Mouse (Mus musculus): ENCODE data around the gene Hspb8.

GRCm38 (mm10) chr5:116392603-116393002 lies 30.1 kb downstream of the Hspb8 start:
- TF ChIP-seq CTCF (IDR thresholded peaks at IDR 0.05; ENCODE audit: control insufficient read depth, insufficient read depth, insufficient replicate concordance, low read depth, low read length) (no peak), POLR2A (IDR thresholded peaks at IDR 0.05; ENCODE audit: control insufficient read depth, low read depth, low read length) (peak; percentile 84; the same call in 1 of the 2 replicates)
